Mouse (Mus musculus) forebrain, embryonic 14.5 days (tissue): ENCODE measurements around the gene Dgki. TPM values are rescaled to one million over a fixed set of nuclear protein-coding genes. Genes with fewer than 3 reads are reported as not detected.

ENCODE experiments used
- ATAC-seq: fragments of 200-750 bp; cut with Nextera tagmentation; 2 replicates; pipeline ENCODE4 v1.8.0; 2017; ENCODE audit warnings: mild to moderate bottlenecking, moderate library complexity
- DNase-seq: peaks from one replicate; pipeline ENCODE4 v3.0.0-alpha.2; 2015; ENCODE audit warnings: low spot score
- H3K27ac ChIP-seq: fragments of 300-500 bp; sonication (generic); 2 replicates; pipeline ENCODE4 v1.5.1; 2014; ENCODE audit warnings: low read depth, mild to moderate bottlenecking, control low read depth, low read length, moderate library complexity
- H3K27me3 ChIP-seq: fragments of 300-500 bp; sonication (generic); replicated peaks from 2 replicates; pipeline ENCODE4 v1.6.1; 2014; ENCODE audit warnings: low read length, control low read depth, mixed read lengths; ENCODE audit not compliant: control insufficient read depth, insufficient read depth
- H3K36me3 ChIP-seq: fragments of 300-500 bp; sonication (generic); 2 replicates; pipeline ENCODE4 v1.6.1; 2014; ENCODE audit warnings: low read length, control low read depth; ENCODE audit not compliant: control insufficient read depth, insufficient read depth
- H3K4me1 ChIP-seq: fragments of 300-500 bp; sonication (generic); 2 replicates; pipeline ENCODE4 v1.6.1; 2014; ENCODE audit warnings: antibody characterized with exemption, low read length, control low read depth; ENCODE audit not compliant: control insufficient read depth, insufficient read depth
- H3K4me2 ChIP-seq: fragments of 300-500 bp; sonication (generic); 2 replicates; pipeline ENCODE4 v1.6.1; 2014; ENCODE audit warnings: mild to moderate bottlenecking, control low read depth, low read length
- H3K4me3 ChIP-seq: fragments of 300-500 bp; sonication (generic); 2 replicates; pipeline ENCODE4 v1.5.1; 2014; ENCODE audit warnings: low read depth, low read length, control low read depth
- H3K9ac ChIP-seq: fragments of 300-500 bp; sonication (generic); 2 replicates; pipeline ENCODE4 v1.6.1; 2014; ENCODE audit warnings: mild to moderate bottlenecking, low read length, control low read depth, moderate library complexity
- H3K9me3 ChIP-seq: fragments of 300-500 bp; sonication (generic); replicated peaks from 2 replicates; pipeline ENCODE4 v1.6.1; 2016; ENCODE audit warnings: low read length, control low read depth, mixed read lengths; ENCODE audit not compliant: control insufficient read depth
- WGBS: fragments of 180-500 bp; shearing (Covaris S2); extraction: QIAGEN DNeasy Blood & Tissue Kit; methylation state at CpG from one replicate; pipeline ENCODE4 v1.1.7; 2014; 5-methylcytosine and 5-hydroxymethylcytosine counted together
- polyA plus RNA-seq: library from polyadenylated mRNA; unstranded; fragments of >200 nt; fragmentation: Nextera tagmentation; extraction: Ambion mirVana; gene quantifications from 2 replicates; pipeline ENCODE4 v1.2.1, GENCODE M21; 2014

Gene Dgki
- polyA plus RNA-seq, 1 experiment from 2014 or later = 3.8 TPM

- ATAC-seq = no peak
- 89% methylated on average over 10 of the region's 10 CpGs for WGBS
- no peak for DNase-seq
These were observed 38.6 kb downstream of the Dgki start for GRCm38 (mm10) chr6:37261236-37261852.

GRCm38 (mm10) chr6:37258662-37259061, 41.3 kb downstream of the Dgki start:
- WGBS = 91% methylated on average over 7 of the region's 7 CpGs

More at GRCm38 (mm10) chr6:37261236-37261852, 38.6 kb downstream of the Dgki start:
- Histone ChIP-seq H3K27ac (no peak overlapping the region), H3K9ac (no peak overlapping the region), H3K36me3 (no peaks in the 10 kb centered on the region), H3K9me3 (0 out of 2 replicates have a peak, but pooled peaks cover 3% of the 10 kb centered on the region), H3K4me2 (no peak overlapping the region), H3K4me1 (no peaks in the 10 kb centered on the region), H3K27me3 (no peaks in the 10 kb centered on the region), H3K4me3 (no peak overlapping the region)

GRCm38 (mm10) chr6:37254144-37254543, 45.8 kb downstream of the Dgki start:
- peak; percentile 16 for DNase-seq
- H3K27me3 ChIP-seq = no peaks in the 10 kb centered on the region

More at GRCm38 (mm10) chr6:37258662-37259061, 41.3 kb downstream of the Dgki start:
- Histone ChIP-seq H3K4me3 (no peak overlapping the region), H3K27ac (no peak overlapping the region), H3K9me3 (0 out of 2 replicates have a peak, but pooled peaks cover under 1% of the 10 kb centered on the region), H3K27me3 (no peaks in the 10 kb centered on the region), H3K36me3 (no peaks in the 10 kb centered on the region), H3K4me2 (no peak overlapping the region), H3K9ac (no peak overlapping the region), H3K4me1 (no peaks in the 10 kb centered on the region)
- no peak for ATAC-seq
- DNase-seq = no peak

GRCm38 (mm10) chr6:37252536-37252935, 47.4 kb downstream of the Dgki start:
- ATAC-seq (no peak), DNase-seq (no peak)

More at GRCm38 (mm10) chr6:37254144-37254543, 45.8 kb downstream of the Dgki start:
- no peaks in the 10 kb centered on the region for H3K9me3 ChIP-seq
- WGBS = 59% methylated on average over 8 of the region's 8 CpGs
- no peaks in the 10 kb centered on the region for H3K4me1 ChIP-seq
- no peak for ATAC-seq
- no peak overlapping the region for H3K4me2 ChIP-seq
- no peaks in the 10 kb centered on the region for H3K36me3 ChIP-seq
- no peak overlapping the region for H3K9ac ChIP-seq
- no peak overlapping the region for H3K27ac ChIP-seq
- no peak overlapping the region for H3K4me3 ChIP-seq

GRCm38 (mm10) chr6:37250671-37251070, 49.3 kb downstream of the Dgki start:
- no peak overlapping the region for H3K4me2 ChIP-seq
- no peak for DNase-seq

More at GRCm38 (mm10) chr6:37252536-37252935, 47.4 kb downstream of the Dgki start:
- 96% methylated on average over 4 of the region's 4 CpGs for WGBS
- Histone ChIP-seq H3K9me3 (no peaks in the 10 kb centered on the region), H3K4me3 (no peak overlapping the region), H3K27me3 (no peaks in the 10 kb centered on the region), H3K4me1 (no peaks in the 10 kb centered on the region), H3K4me2 (no peak overlapping the region), H3K9ac (no peak overlapping the region), H3K36me3 (no peaks in the 10 kb centered on the region), H3K27ac (no peak overlapping the region)

GRCm38 (mm10) chr6:37245757-37246156, 54.2 kb downstream of the Dgki start:
- H3K9ac ChIP-seq = no peak overlapping the region
- H3K4me3 ChIP-seq = no peak overlapping the region
- H3K27me3 ChIP-seq = no peaks in the 10 kb centered on the region
- no peak overlapping the region for H3K27ac ChIP-seq
- 28% methylated on average over 7 of the region's 7 CpGs for WGBS
- H3K4me2 ChIP-seq = no peak overlapping the region
- ATAC-seq (peak; percentile 52), DNase-seq (peak; percentile 81)
- no peaks in the 10 kb centered on the region for H3K9me3 ChIP-seq
- H3K36me3 ChIP-seq = no peaks in the 10 kb centered on the region
- peaks cover 7% of the 10 kb centered on the region; the same call in 1 of the 2 replicates for H3K4me1 ChIP-seq

More at GRCm38 (mm10) chr6:37250671-37251070, 49.3 kb downstream of the Dgki start:
- Histone ChIP-seq H3K36me3 (no peaks in the 10 kb centered on the region), H3K4me1 (no peaks in the 10 kb centered on the region), H3K27ac (no peak overlapping the region), H3K4me3 (no peak overlapping the region), H3K9ac (no peak overlapping the region), H3K27me3 (no peaks in the 10 kb centered on the region), H3K9me3 (no peaks in the 10 kb centered on the region)
- WGBS = 95% methylated on average over 2 of the region's 2 CpGs
- ATAC-seq = no peak

GRCm38 (mm10) chr6:37244074-37244473, 55.9 kb downstream of the Dgki start:
- H3K36me3 ChIP-seq = no peaks in the 10 kb centered on the region
- ATAC-seq = no peak

GRCm38 (mm10) chr6:37242769-37243121, 57.2 kb downstream of the Dgki start:
- H3K36me3 ChIP-seq = no peaks in the 10 kb centered on the region
- no peak overlapping the region for H3K9ac ChIP-seq
- H3K27me3 ChIP-seq = no peaks in the 10 kb centered on the region
- H3K9me3 ChIP-seq = no peaks in the 10 kb centered on the region
- ATAC-seq (0 out of 2 replicates have a peak, but pooled peaks have one; percentile 4), DNase-seq (peak; percentile 4)
- 53% methylated on average over 5 of the region's 5 CpGs for WGBS
- no peak overlapping the region for H3K4me3 ChIP-seq
- no peak overlapping the region for H3K4me2 ChIP-seq
- H3K27ac ChIP-seq = peak overlapping the region; percentile 58
- peaks cover 7% of the 10 kb centered on the region; the same call in 1 of the 2 replicates for H3K4me1 ChIP-seq

More at GRCm38 (mm10) chr6:37244074-37244473, 55.9 kb downstream of the Dgki start:
- Histone ChIP-seq H3K9me3 (no peaks in the 10 kb centered on the region), H3K4me3 (no peak overlapping the region), H3K27ac (no peak overlapping the region), H3K9ac (no peak overlapping the region), H3K27me3 (no peaks in the 10 kb centered on the region), H3K4me2 (no peak overlapping the region), H3K4me1 (peaks cover 7% of the 10 kb centered on the region; the same call in 1 of the 2 replicates)
- no peak for DNase-seq
- WGBS = 87% methylated on average over 11 of the region's 11 CpGs

- DNase-seq (peak; percentile 34), ATAC-seq (0 out of 2 replicates have a peak, but pooled peaks have one; percentile 41)
- WGBS = 60% methylated on average over 6 of the region's 6 CpGs
- Histone ChIP-seq H3K4me2 (no peak overlapping the region), H3K4me3 (no peak overlapping the region), H3K27me3 (no peaks in the 10 kb centered on the region), H3K36me3 (no peaks in the 10 kb centered on the region), H3K9me3 (no peaks in the 10 kb centered on the region), H3K27ac (no peak overlapping the region), H3K4me1 (peaks cover 7% of the 10 kb centered on the region; the same call in 1 of the 2 replicates), H3K9ac (no peak overlapping the region)
These were observed 57.8 kb downstream of the Dgki start for GRCm38 (mm10) chr6:37242100-37242768.
